Mouse (Mus musculus): Measurements from ENCODE around the gene Lrrc17. TPM values are rescaled to one million over a fixed set of nuclear protein-coding genes. Genes with fewer than 3 reads are reported as not detected.

Lrrc17 gene
- polyA plus RNA-seq, 1 experiment from 2014 or later = 48.5 TPM

- H3K4me2 ChIP-seq (replicated peaks; ENCODE audit: low read depth, low read length) = no peak overlapping the region
- 71% methylated on average over 8 of the region's 8 CpGs for WGBS
- no peak overlapping the region for H3K4me3 ChIP-seq (ENCODE audit: low read length)
- no peaks in the 10 kb centered on the region; the same call in 1 of the 2 replicates for H3K9me3 ChIP-seq (ENCODE audit: low read length)
- H3K4me1 ChIP-seq (ENCODE audit: insufficient read depth, low read length) = no peaks in the 10 kb centered on the region
- no peaks in the 10 kb centered on the region for H3K36me3 ChIP-seq (ENCODE audit: insufficient read depth, low read length)
- H3K27ac ChIP-seq (ENCODE audit: low read length) = peak overlapping the region; percentile 76
- ATAC-seq (ENCODE audit: low FRiP score, low TSS enrichment) = peak; percentile 49; the same call in 1 of the 2 replicates
- H3K27me3 ChIP-seq (ENCODE audit: insufficient read depth, low read length) = no peaks in the 10 kb centered on the region
- H3K9ac ChIP-seq (replicated peaks; ENCODE audit: low read length) = no peak overlapping the region
These were observed 14.1 kb upstream of the Lrrc17 start for GRCm38 (mm10) chr5:21529110-21529720.

GRCm38 (mm10) chr5:21532126-21532525, 11.2 kb upstream of the Lrrc17 start:
- H3K4me1 ChIP-seq (ENCODE audit: insufficient read depth, low read length) = no peaks in the 10 kb centered on the region
- no peak overlapping the region for H3K4me2 ChIP-seq (replicated peaks; ENCODE audit: low read depth, low read length)
- no peaks in the 10 kb centered on the region; the same call in 1 of the 2 replicates for H3K9me3 ChIP-seq (ENCODE audit: low read length)
- no peak for ATAC-seq (ENCODE audit: low FRiP score, low TSS enrichment)
- no peak overlapping the region for H3K9ac ChIP-seq (replicated peaks; ENCODE audit: low read length)
- 86% methylated on average over 2 of the region's 2 CpGs for WGBS
- H3K27me3 ChIP-seq (ENCODE audit: insufficient read depth, low read length) = no peaks in the 10 kb centered on the region
- no peak overlapping the region for H3K4me3 ChIP-seq (ENCODE audit: low read length)
- H3K36me3 ChIP-seq (ENCODE audit: insufficient read depth, low read length) = no peaks in the 10 kb centered on the region
- no peak overlapping the region for H3K27ac ChIP-seq (ENCODE audit: low read length)

DNA sequence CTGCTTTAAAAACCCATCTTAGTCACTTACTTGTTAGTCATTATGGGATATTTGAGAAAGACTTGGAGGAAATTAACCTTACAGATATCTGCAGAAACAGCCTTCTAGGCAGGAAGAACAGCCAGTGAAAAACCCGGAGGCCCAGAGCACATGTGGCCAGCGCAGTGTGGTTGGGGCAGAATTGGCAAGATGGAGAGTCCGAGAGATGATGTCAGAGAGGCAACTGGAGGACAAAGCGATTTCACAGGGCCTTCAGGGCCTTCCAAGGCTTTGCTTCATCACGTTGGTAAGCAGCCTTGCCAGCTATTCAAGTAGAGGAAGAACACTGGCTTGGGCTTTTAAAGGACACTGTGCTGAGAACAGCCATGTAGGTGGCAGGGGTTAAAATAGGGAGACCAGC, 10.4 kb upstream of the Lrrc17 start:
- Histone ChIP-seq H3K27ac (ENCODE audit: low read length) (no peak overlapping the region), H3K36me3 (ENCODE audit: insufficient read depth, low read length) (no peaks in the 10 kb centered on the region), H3K9me3 (ENCODE audit: low read length) (no peaks in the 10 kb centered on the region; the same call in 1 of the 2 replicates), H3K4me1 (ENCODE audit: insufficient read depth, low read length) (no peaks in the 10 kb centered on the region), H3K4me3 (ENCODE audit: low read length) (no peak overlapping the region), H3K27me3 (ENCODE audit: insufficient read depth, low read length) (no peaks in the 10 kb centered on the region), H3K4me2 (replicated peaks; ENCODE audit: low read depth, low read length) (no peak overlapping the region), H3K9ac (replicated peaks; ENCODE audit: low read length) (no peak overlapping the region)
- ATAC-seq (ENCODE audit: low FRiP score, low TSS enrichment) = no peak
- WGBS = 90% methylated on average over 5 of the region's 5 CpGs

GRCm38 (mm10) chr5:21542226-21542625, 1.1 kb upstream of the Lrrc17 start:
- H3K4me1 ChIP-seq (ENCODE audit: insufficient read depth, low read length) = peaks cover 19% of the 10 kb centered on the region
- no peak overlapping the region for H3K4me2 ChIP-seq (replicated peaks; ENCODE audit: low read depth, low read length)
- 72% methylated on average over 4 of the region's 4 CpGs for WGBS
- ATAC-seq (ENCODE audit: low FRiP score, low TSS enrichment) = no peak
- no peaks in the 10 kb centered on the region for H3K9me3 ChIP-seq (ENCODE audit: low read length)
- no peak overlapping the region for H3K4me3 ChIP-seq (ENCODE audit: low read length)
- H3K36me3 ChIP-seq (ENCODE audit: insufficient read depth, low read length) = no peaks in the 10 kb centered on the region
- H3K27ac ChIP-seq (ENCODE audit: low read length) = no peak overlapping the region
- no peak overlapping the region for H3K9ac ChIP-seq (replicated peaks; ENCODE audit: low read length)
- H3K27me3 ChIP-seq (ENCODE audit: insufficient read depth, low read length) = no peaks in the 10 kb centered on the region

GRCm38 (mm10) chr5:21544821-21545220, 1.5 kb downstream of the Lrrc17 start:
- Histone ChIP-seq H3K36me3 (ENCODE audit: insufficient read depth, low read length) (no peaks in the 10 kb centered on the region), H3K4me3 (ENCODE audit: low read length) (peak overlapping the region; percentile 55), H3K27me3 (ENCODE audit: insufficient read depth, low read length) (no peaks in the 10 kb centered on the region), H3K9me3 (ENCODE audit: low read length) (peaks cover 3% of the 10 kb centered on the region; the same call in 1 of the 2 replicates), H3K4me2 (replicated peaks; ENCODE audit: low read depth, low read length) (peak overlapping the region; percentile 56), H3K27ac (ENCODE audit: low read length) (peak overlapping the region; percentile 95), H3K9ac (replicated peaks; ENCODE audit: low read length) (peak overlapping the region; percentile 15; the same call in 1 of the 2 replicates), H3K4me1 (ENCODE audit: insufficient read depth, low read length) (peaks cover 19% of the 10 kb centered on the region)
- WGBS = 43% methylated on average over 3 of the region's 3 CpGs
- ATAC-seq (ENCODE audit: low FRiP score, low TSS enrichment) = no peak

DNA sequence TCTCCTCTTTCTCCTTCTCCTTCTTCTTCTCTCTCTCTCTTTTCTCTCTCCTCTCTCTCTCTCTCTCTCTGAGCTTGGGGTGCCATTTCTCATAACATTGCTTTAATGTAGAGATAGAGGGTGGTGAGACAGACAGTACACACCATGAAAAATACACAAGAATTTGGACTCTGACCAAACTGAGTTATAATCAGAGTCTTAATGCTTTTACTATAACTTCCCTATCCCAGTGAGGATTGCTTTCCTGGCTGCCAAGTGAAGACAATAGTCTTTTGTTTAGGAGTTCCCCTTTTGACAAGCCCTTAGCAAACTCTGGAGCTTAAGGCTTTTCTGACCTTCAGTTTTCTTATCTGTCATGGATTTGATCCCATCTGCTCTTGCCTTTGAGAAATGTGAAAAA, 1.9 kb downstream of the Lrrc17 start:
- Histone ChIP-seq H3K9me3 (ENCODE audit: low read length) (peaks cover 3% of the 10 kb centered on the region; the same call in 1 of the 2 replicates), H3K4me1 (ENCODE audit: insufficient read depth, low read length) (peaks cover 19% of the 10 kb centered on the region), H3K9ac (replicated peaks; ENCODE audit: low read length) (no peak overlapping the region), H3K36me3 (ENCODE audit: insufficient read depth, low read length) (no peaks in the 10 kb centered on the region), H3K4me2 (replicated peaks; ENCODE audit: low read depth, low read length) (peak overlapping the region; percentile 56), H3K27ac (ENCODE audit: low read length) (no peak overlapping the region), H3K27me3 (ENCODE audit: insufficient read depth, low read length) (no peaks in the 10 kb centered on the region), H3K4me3 (ENCODE audit: low read length) (peak overlapping the region; percentile 17; the same call in 1 of the 2 replicates)
- no peak for ATAC-seq (ENCODE audit: low FRiP score, low TSS enrichment)

GRCm38 (mm10) chr5:21545786-21546185, 2.4 kb downstream of the Lrrc17 start:
- 78% methylated on average over 4 of the region's 4 CpGs for WGBS

GRCm38 (mm10) chr5:21547005-21547404, 3.6 kb downstream of the Lrrc17 start:
- Histone ChIP-seq H3K4me2 (replicated peaks; ENCODE audit: low read depth, low read length) (no peak overlapping the region), H3K4me1 (ENCODE audit: insufficient read depth, low read length) (peaks cover 19% of the 10 kb centered on the region), H3K27me3 (ENCODE audit: insufficient read depth, low read length) (no peaks in the 10 kb centered on the region), H3K27ac (ENCODE audit: low read length) (no peak overlapping the region), H3K4me3 (ENCODE audit: low read length) (no peak overlapping the region), H3K36me3 (ENCODE audit: insufficient read depth, low read length) (peaks cover 4% of the 10 kb centered on the region; the same call in 1 of the 2 replicates), H3K9me3 (ENCODE audit: low read length) (peaks cover 3% of the 10 kb centered on the region; the same call in 1 of the 2 replicates), H3K9ac (replicated peaks; ENCODE audit: low read length) (no peak overlapping the region)
- ATAC-seq (ENCODE audit: low FRiP score, low TSS enrichment) = no peak
- WGBS = 77% methylated on average over 8 of the region's 8 CpGs

More at GRCm38 (mm10) chr5:21545786-21546185, 2.4 kb downstream of the Lrrc17 start:
- ATAC-seq (ENCODE audit: low FRiP score, low TSS enrichment) = no peak
- Histone ChIP-seq H3K27me3 (ENCODE audit: insufficient read depth, low read length) (no peaks in the 10 kb centered on the region), H3K4me2 (replicated peaks; ENCODE audit: low read depth, low read length) (0 out of 2 replicates have a peak overlapping the region, but pooled peaks have one; percentile 56), H3K36me3 (ENCODE audit: insufficient read depth, low read length) (no peaks in the 10 kb centered on the region), H3K9me3 (ENCODE audit: low read length) (peaks cover 3% of the 10 kb centered on the region; the same call in 1 of the 2 replicates), H3K27ac (ENCODE audit: low read length) (no peak overlapping the region), H3K4me3 (ENCODE audit: low read length) (no peak overlapping the region), H3K9ac (replicated peaks; ENCODE audit: low read length) (no peak overlapping the region), H3K4me1 (ENCODE audit: insufficient read depth, low read length) (peaks cover 19% of the 10 kb centered on the region)

DNA sequence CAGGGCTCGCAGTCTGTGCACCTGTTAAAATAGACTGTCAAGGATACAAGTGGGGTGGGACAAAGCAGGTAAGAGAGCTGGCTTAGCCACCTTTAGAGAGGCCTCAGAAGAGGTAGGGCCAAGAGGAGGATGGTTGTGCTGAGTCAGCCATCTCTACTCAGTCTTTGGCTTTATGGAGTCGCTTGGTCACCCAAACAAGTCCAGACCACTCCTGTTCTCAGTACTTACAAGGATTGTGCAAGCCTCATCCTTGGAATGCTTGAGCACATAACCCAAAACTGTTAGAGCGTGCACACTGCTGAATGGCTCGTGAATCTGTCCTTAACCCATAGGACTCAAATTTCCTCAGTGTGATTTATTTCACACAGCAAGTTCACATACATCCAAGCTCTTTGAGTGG, 10.3 kb downstream of the Lrrc17 start:
- H3K27ac ChIP-seq (ENCODE audit: low read length) = no peak overlapping the region
- no peak overlapping the region for H3K9ac ChIP-seq (replicated peaks; ENCODE audit: low read length)
- H3K4me1 ChIP-seq (ENCODE audit: insufficient read depth, low read length) = peaks cover 4% of the 10 kb centered on the region; the same call in 1 of the 2 replicates
- H3K4me2 ChIP-seq (replicated peaks; ENCODE audit: low read depth, low read length) = no peak overlapping the region
- H3K27me3 ChIP-seq (ENCODE audit: insufficient read depth, low read length) = no peaks in the 10 kb centered on the region
- H3K4me3 ChIP-seq (ENCODE audit: low read length) = no peak overlapping the region
- peaks cover 4% of the 10 kb centered on the region; the same call in 1 of the 2 replicates for H3K36me3 ChIP-seq (ENCODE audit: insufficient read depth, low read length)
- H3K9me3 ChIP-seq (ENCODE audit: low read length) = no peaks in the 10 kb centered on the region
- ATAC-seq (ENCODE audit: low FRiP score, low TSS enrichment) = peak; percentile 98
- 43% methylated on average over 4 of the region's 4 CpGs for WGBS

- Histone ChIP-seq H3K27me3 (ENCODE audit: insufficient read depth, low read length) (no peaks in the 10 kb centered on the region), H3K9me3 (ENCODE audit: low read length) (no peaks in the 10 kb centered on the region), H3K9ac (replicated peaks; ENCODE audit: low read length) (no peak overlapping the region), H3K36me3 (ENCODE audit: insufficient read depth, low read length) (peaks cover 4% of the 10 kb centered on the region; the same call in 1 of the 2 replicates), H3K4me2 (replicated peaks; ENCODE audit: low read depth, low read length) (no peak overlapping the region), H3K27ac (ENCODE audit: low read length) (no peak overlapping the region), H3K4me3 (ENCODE audit: low read length) (no peak overlapping the region), H3K4me1 (ENCODE audit: insufficient read depth, low read length) (peaks cover 4% of the 10 kb centered on the region; the same call in 1 of the 2 replicates)
- WGBS = 86% methylated on average over 1 of the region's 1 CpGs
- ATAC-seq (ENCODE audit: low FRiP score, low TSS enrichment) = no peak
These were observed 11.4 kb downstream of the Lrrc17 start for GRCm38 (mm10) chr5:21554732-21555131.

Measured in kidney, embryonic 16.5 days (tissue).